Mouse (Mus musculus) ES-E14 (cell line): ENCODE measurements around the gene Nfatc4.

Source experiments
- HCFC1 ChIP-seq: IDR thresholded peaks from 2 replicates; pipeline ENCODE4 v1.6.1; 2012; ENCODE audit warnings: low read length, inconsistent platforms, borderline replicate concordance; ENCODE audit not compliant: insufficient read depth
- MAFK ChIP-seq: IDR thresholded peaks from 2 replicates; pipeline ENCODE4 v1.6.1; 2014; ENCODE audit warnings: mild to moderate bottlenecking, low read depth, low read length, inconsistent platforms; ENCODE audit not compliant: insufficient read depth
- ZC3H11A ChIP-seq: IDR thresholded peaks from 2 replicates; pipeline ENCODE4 v1.6.1; 2012; ENCODE audit warnings: low read depth, mild to moderate bottlenecking, inconsistent platforms, low read length, borderline replicate concordance
- ZNF384 ChIP-seq: IDR thresholded peaks from 2 replicates; pipeline ENCODE4 v1.6.1; 2012; ENCODE audit warnings: low read depth, low read length, inconsistent platforms

- TF ChIP-seq ZNF384 = no peak
- no peak for TF ChIP-seq HCFC1
- TF ChIP-seq MAFK = no peak
- TF ChIP-seq ZC3H11A = no peak
Observed at GRCm38 (mm10) chr14:55882171-55882641, 59.3 kb downstream of the Nfatc4 start.
